Mouse (Mus musculus) spleen, postnatal 10 days (tissue): ENCODE data around the gene N4bp1.

Experiments used
- DNase-seq, 2 experiments: peaks; one replicate each; pipeline ENCODE4 v3.0.0; 2021 to 2022; ENCODE audit warnings: low spot score in 2 of 2

N4bp1 gene

GRCm38 (mm10) chr8:86897726-86898419, 12.8 kb upstream of the N4bp1 start:
- DNase-seq = no peak

GRCm38 (mm10) chr8:86895390-86895789, 10.3 kb upstream of the N4bp1 start:
- no peak for DNase-seq

GRCm38 (mm10) chr8:86894194-86894761, 9.2 kb upstream of the N4bp1 start:
- no peak for DNase-seq

GRCm38 (mm10) chr8:86893554-86893953, 8.5 kb upstream of the N4bp1 start:
- no peak for DNase-seq

GRCm38 (mm10) chr8:86891533-86891932, 6.5 kb upstream of the N4bp1 start:
- DNase-seq = no peak

GRCm38 (mm10) chr8:86888058-86888939, 3.2 kb upstream of the N4bp1 start:
- DNase-seq = peak in 1 of 2 experiments; percentile 37

GRCm38 (mm10) chr8:86884067-86884466, 991 bp downstream of the N4bp1 start:
- DNase-seq = peak in 1 of 2 experiments; percentile 39

GRCm38 (mm10) chr8:86882568-86883478, 2.2 kb downstream of the N4bp1 start:
- no peak for DNase-seq

GRCm38 (mm10) chr8:86881951-86882350, 3.1 kb downstream of the N4bp1 start:
- no peak for DNase-seq

- no peak for DNase-seq
Measured at GRCm38 (mm10) chr8:86881068-86881609, 3.9 kb downstream of the N4bp1 start.

- DNase-seq = no peak
Measured at GRCm38 (mm10) chr8:86876831-86877230, 8.2 kb downstream of the N4bp1 start.

- no peak for DNase-seq
Measured at GRCm38 (mm10) chr8:86874055-86874454, 11.0 kb downstream of the N4bp1 start.

- DNase-seq = peak in 1 of 2 experiments; percentile 37
Measured at GRCm38 (mm10) chr8:86873151-86873550, 11.9 kb downstream of the N4bp1 start.

- no peak for DNase-seq
Measured at GRCm38 (mm10) chr8:86872097-86872815, 12.8 kb downstream of the N4bp1 start.

GRCm38 (mm10) chr8:86871421-86871820, 13.6 kb downstream of the N4bp1 start:
- no peak for DNase-seq

- no peak for DNase-seq
Measured at GRCm38 (mm10) chr8:86870771-86871170, 14.3 kb downstream of the N4bp1 start.

GRCm38 (mm10) chr8:86868041-86868440, 17.0 kb downstream of the N4bp1 start:
- DNase-seq = no peak

- no peak for DNase-seq
Measured at GRCm38 (mm10) chr8:86864764-86865163, 20.3 kb downstream of the N4bp1 start.

- DNase-seq = no peak
Measured at GRCm38 (mm10) chr8:86862837-86863236, 22.2 kb downstream of the N4bp1 start.

- DNase-seq = no peak
Measured at GRCm38 (mm10) chr8:86862155-86862816, 22.8 kb downstream of the N4bp1 start.
